Mouse (Mus musculus) brown adipose tissue, adult 24 weeks (tissue): ENCODE measurements around the gene Dnmt3b. TPM values are rescaled to one million over a fixed set of nuclear protein-coding genes. Genes with fewer than 3 reads are reported as not detected.
"Not testable (repeated sequence)": the region's sequence is repeated elsewhere in the genome, so short reads cannot be mapped to it uniquely, and the experiment has no call there.

ENCODE experiments used
- H3K27ac ChIP-seq: fragments of 200-500 bp; replicated peaks from 2 replicates; pipeline ENCODE4 v1.5.1; 2012; ENCODE audit warnings: low read depth, mild to moderate bottlenecking, low read length
- H3K4me1 ChIP-seq: fragments of 200-500 bp; 2 replicates; pipeline ENCODE4 v1.6.1; 2012; ENCODE audit warnings: low read length, mixed read lengths; ENCODE audit not compliant: control insufficient read depth, insufficient read depth, insufficient read length
- H3K4me3 ChIP-seq: fragments of 200-500 bp; 2 replicates; pipeline ENCODE4 v1.5.1; 2012; ENCODE audit warnings: low read depth, mild to moderate bottlenecking, low read length, moderate library complexity; ENCODE audit not compliant: insufficient read depth
- polyA plus RNA-seq: library from polyadenylated mRNA; stranded (reverse); fragments of >200 nt; gene quantifications from 2 replicates; pipeline ENCODE4 v1.2.4, GENCODE M21; 2012; ENCODE audit not compliant: missing spikeins, insufficient read depth, insufficient read length

Dnmt3b gene
- polyA plus RNA-seq, 1 experiment: not detected

DNA sequence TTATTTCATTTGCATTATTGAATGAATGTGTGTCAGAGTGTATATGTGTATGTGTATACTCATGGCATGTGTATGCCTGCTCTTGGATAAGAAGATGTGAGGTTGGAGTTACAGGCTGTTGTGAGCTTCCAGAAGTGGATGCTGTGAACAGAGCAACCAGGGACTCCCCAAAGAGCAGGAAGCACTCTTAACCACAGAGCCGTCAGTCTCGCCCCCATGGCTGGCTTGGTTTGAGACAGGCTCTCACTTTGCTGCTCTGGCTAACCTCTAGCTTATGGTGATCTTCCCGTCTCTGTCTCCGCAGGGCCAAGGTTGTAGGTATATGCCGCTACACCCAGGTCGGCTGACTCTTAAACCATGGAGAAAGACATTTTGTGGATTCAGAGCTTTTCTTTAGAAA, 30.8 kb upstream of the Dnmt3b start:
- Histone ChIP-seq H3K4me3 (no peak overlapping the region), H3K4me1 (no peaks in the 10 kb centered on the region), H3K27ac (no peak overlapping the region)

- Histone ChIP-seq H3K4me1 (no peaks in the 10 kb centered on the region), H3K4me3 (no peak overlapping the region), H3K27ac (no peak overlapping the region)
Observed at GRCm38 (mm10) chr2:153618889-153619288, 30.4 kb upstream of the Dnmt3b start.

DNA sequence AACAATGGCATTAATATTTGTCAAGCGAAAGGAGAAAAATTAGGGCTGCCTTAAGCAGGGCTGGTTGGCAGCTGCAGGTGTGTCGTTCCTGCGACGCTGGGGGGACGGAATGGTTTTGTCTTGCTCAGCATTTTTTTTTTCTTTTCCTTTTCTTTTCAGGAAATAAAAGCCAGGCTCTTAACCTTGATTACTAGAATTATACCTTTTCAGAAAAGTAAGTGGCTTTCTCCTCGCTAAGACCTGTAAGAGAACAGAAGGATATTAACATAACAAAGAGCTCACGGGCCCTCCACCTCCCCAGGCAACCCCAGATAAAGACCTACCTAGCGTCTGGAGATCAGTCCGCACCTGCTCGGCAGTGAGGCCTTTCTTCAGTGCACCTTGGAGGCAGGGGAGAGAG, 26.8 kb upstream of the Dnmt3b start:
- Histone ChIP-seq H3K27ac (no peak overlapping the region), H3K4me3 (no peak overlapping the region), H3K4me1 (no peaks in the 10 kb centered on the region)

DNA sequence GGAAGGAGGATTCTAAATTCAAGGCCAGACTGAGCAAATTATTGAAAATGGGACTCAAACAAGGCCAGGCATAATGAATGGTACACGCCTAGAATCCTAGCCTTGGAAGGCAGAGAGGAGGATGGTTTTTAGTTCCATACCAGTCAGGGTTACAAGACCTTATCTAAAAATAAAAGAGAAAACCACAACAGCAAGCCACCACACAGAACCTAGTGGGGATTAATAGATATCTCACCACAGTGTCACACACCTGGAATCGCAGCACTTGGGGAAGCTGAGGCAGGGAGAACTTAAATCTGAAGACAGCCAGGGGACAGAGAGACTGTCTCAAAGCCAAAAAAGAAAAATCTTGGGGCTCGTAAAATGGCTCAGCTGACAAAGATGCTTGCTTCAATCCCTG, 18.3 kb upstream of the Dnmt3b start:
- H3K4me1 ChIP-seq: no peaks in the 10 kb centered on the region
- H3K27ac ChIP-seq: no peak overlapping the region
- H3K4me3 ChIP-seq: no peak overlapping the region

DNA sequence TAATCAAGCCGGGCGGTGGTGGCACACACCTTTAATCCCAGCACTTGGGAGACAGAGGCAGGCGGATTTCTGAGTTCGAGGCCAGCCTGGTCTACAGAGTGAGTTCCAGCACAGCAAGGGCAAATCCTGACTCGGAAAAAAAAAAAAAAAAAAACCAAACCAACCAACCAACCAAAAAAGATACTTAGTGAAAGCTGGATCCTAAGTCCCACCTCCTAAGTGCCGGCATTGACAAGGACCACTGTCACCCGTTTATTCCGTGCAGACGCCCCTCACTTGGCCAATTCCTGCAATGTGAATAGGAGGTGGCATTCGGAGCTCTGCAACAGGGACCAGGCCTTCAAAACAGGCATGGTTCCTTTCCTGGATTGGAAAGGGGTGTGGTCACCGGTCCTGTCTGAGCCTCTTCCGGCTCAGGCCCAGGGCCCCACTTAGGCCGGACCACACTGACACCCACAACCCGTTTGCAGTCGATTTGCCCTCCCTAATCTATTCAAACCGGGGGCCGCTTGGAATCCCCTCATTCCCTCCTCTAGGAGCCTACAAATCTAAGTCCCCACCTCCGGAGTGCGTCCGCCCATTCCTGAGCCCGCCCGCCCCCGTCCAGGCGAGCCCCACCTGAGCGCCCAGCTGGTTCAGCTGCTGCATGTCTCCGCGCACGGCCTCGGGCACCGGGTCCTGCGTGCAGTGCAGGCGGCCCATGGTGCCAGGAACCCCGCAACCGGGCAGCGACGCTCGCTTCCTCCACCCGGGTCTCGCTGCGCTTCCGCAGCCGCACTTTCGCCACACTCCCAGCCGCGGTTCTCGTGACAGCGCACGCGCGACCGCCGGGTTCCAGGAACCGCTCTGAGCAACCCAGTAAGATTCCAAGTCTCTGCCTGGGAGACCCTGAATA, 17.0 kb upstream of the Dnmt3b start, which contains the start of gene Commd7:
Gene Commd7 (minus strand): TSS at position 806 of the 895 bp plus-strand sequence.
- Histone ChIP-seq H3K4me1 (no peaks in the 10 kb centered on the region), H3K27ac (peak within 1 kb of the TSS; percentile 56), H3K4me3 (peak within 1 kb of the TSS; percentile 76)

- peak overlapping the region; percentile 39 for H3K27ac ChIP-seq
- H3K4me3 ChIP-seq: peak overlapping the region; percentile 76
- H3K4me1 ChIP-seq: no peaks in the 10 kb centered on the region
Observed at GRCm38 (mm10) chr2:153632871-153633226, 16.4 kb upstream of the Dnmt3b start.

- Histone ChIP-seq H3K27ac (no peak overlapping the region), H3K4me3 (peak overlapping the region; percentile 76; the same call in 1 of the 2 replicates)
Observed at GRCm38 (mm10) chr2:153633259-153633658, 16.0 kb upstream of the Dnmt3b start.

GRCm38 (mm10) chr2:153638977-153639680, 10.1 kb upstream of the Dnmt3b start:
- Histone ChIP-seq H3K4me3 (no peak overlapping the region), H3K4me1 (no peaks in the 10 kb centered on the region), H3K27ac (no peak overlapping the region)

More at GRCm38 (mm10) chr2:153633259-153633658, 16.0 kb upstream of the Dnmt3b start:
- H3K4me1 ChIP-seq: no peaks in the 10 kb centered on the region

DNA sequence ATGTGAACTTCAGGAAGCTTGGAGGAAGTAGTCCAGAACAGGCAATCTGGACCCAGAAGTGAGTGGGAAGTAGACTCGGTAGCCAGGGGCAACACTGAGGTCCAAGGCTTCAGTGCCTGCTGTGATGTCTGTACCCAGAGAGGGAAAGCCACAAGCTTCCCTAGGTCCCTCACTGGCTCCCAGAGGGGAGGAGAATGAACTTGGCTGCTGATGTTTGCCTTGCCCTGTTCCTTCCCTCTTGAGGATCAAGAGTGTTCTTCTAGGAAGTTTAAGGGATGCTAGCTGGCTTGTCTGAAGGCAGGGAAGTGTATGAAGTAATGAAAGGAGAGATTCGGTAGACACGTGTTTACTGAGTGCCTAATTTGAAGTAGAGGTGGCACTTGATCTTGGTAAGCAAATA, 6.8 kb upstream of the Dnmt3b start:
- H3K27ac ChIP-seq: no peak overlapping the region
- no peaks in the 10 kb centered on the region for H3K4me1 ChIP-seq
- no peak overlapping the region for H3K4me3 ChIP-seq

GRCm38 (mm10) chr2:153642999-153643398, 6.3 kb upstream of the Dnmt3b start:
- Histone ChIP-seq H3K4me1 (no peaks in the 10 kb centered on the region), H3K4me3 (no peak overlapping the region), H3K27ac (no peak overlapping the region)

GRCm38 (mm10) chr2:153648773-153649297, 415 bp upstream of the Dnmt3b start:
- H3K4me3 ChIP-seq: peak overlapping the region; percentile 93
- no peak overlapping the region for H3K27ac ChIP-seq
- no peaks in the 10 kb centered on the region; the same call in 1 of the 2 replicates for H3K4me1 ChIP-seq

DNA sequence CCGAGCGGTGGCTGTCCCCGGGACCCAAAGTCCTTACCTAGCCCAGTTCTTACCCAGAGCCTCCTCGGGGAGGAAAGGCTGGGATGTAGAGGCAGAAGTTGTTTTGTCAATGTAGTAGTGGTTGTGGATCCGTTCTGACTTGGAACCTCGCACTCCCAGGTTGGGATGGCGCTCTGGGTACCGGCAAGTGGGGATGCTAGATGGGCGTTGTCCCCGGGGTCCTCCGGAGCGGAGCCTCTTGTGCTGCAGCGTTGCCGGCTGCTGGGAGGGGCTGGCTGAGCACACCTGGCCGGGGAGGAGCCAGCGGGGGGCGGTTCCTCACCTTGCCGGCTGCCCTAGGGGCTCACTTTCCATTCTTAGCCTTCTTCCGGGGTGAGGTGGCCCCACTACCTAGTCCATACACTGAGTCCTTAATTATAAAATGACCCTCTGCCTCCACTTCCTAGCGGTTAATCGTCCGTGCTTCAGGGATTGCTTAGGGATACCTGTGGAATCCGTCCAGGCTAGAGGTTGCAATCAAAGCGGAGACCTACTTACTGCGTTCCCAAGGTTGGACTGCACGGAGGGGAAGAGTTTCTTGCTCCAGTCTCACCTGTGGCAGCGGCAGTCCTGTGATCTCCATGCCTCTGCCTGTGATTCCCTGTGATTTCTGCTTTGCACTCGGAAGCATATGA, 901 bp downstream of the Dnmt3b start:
- H3K4me3 ChIP-seq: peak overlapping the region; percentile 93
- H3K27ac ChIP-seq: no peak overlapping the region
- H3K4me1 ChIP-seq: no peaks in the 10 kb centered on the region; the same call in 1 of the 2 replicates

GRCm38 (mm10) chr2:153651681-153652080, 2.4 kb downstream of the Dnmt3b start:
- Histone ChIP-seq H3K4me1 (no peaks in the 10 kb centered on the region; the same call in 1 of the 2 replicates), H3K4me3 (no peak overlapping the region), H3K27ac (no peak overlapping the region)

DNA sequence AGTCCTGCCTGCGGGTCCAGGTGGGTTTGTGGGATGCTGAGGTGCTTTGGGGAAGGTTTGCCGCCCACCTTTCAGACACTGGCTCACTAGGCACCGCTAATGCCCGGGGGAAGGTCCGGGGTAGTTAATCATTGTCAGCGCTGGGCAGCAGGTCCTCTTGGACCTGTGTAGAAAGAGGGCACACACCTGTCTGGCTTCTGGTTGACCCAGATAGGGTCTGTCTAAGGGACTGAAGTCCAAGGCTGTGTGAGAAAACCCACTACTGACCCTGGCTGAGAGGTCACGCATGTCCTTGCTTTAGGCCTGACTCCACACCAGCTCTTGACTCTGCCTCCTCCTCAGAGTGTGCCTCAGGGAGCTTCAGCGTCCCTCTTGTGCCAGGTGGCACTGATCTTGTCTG, 8.4 kb downstream of the Dnmt3b start:
- H3K27ac ChIP-seq, H3K4me1 ChIP-seq, H3K4me3 ChIP-seq: not testable (repeated sequence)

GRCm38 (mm10) chr2:153660616-153661015, 11.4 kb downstream of the Dnmt3b start:
- no peaks in the 10 kb centered on the region for H3K4me1 ChIP-seq
- H3K4me3 ChIP-seq: no peak overlapping the region
- no peak overlapping the region for H3K27ac ChIP-seq
